Mouse (Mus musculus): ENCODE results near the gene Cnot10.

GRCm38 (mm10) chr9:114671946-114672345, 32.0 kb upstream of the Cnot10 start:
- no peak for TF ChIP-seq POLR2A (IDR thresholded peaks at IDR 0.05; ENCODE audit: extremely low read depth, insufficient read depth, low read length)
- no peak for TF ChIP-seq CTCF (IDR thresholded peaks at IDR 0.05; ENCODE audit: low read depth, low read length)
